Mouse (Mus musculus) hindbrain, embryonic 14.5 days (tissue): ENCODE measurements at regions not wholly inside any gene's neighbourhood (a gene's known extent, or its start where the extent isn't known, plus 50 kb on each side); places are given as distances from the start of the nearest gene placed in this dataset.
A peak's percentile ranks its signal among the peaks of the same experiment; 100 is the strongest.

Experiments
- ATAC-seq: fragments of 200-750 bp; cut with Nextera tagmentation; 2 replicates; pipeline ENCODE4 v1.8.0; 2017; ENCODE audit warnings: moderate number of reproducible peaks, mild to moderate bottlenecking, moderate TSS enrichment, moderate library complexity; ENCODE audit not compliant: low FRiP score
- DNase-seq: peaks from one replicate; pipeline ENCODE4 v3.0.0-alpha.2; 2015; ENCODE audit warnings: low spot score
- H3K27ac ChIP-seq: fragments of 300-500 bp; sonication (generic); 2 replicates; pipeline ENCODE4 v1.5.1; 2014; ENCODE audit warnings: mild to moderate bottlenecking, moderate library complexity
- H3K27me3 ChIP-seq: fragments of 300-500 bp; sonication (generic); 2 replicates; pipeline ENCODE4 v1.6.1; 2014; ENCODE audit warnings: mild to moderate bottlenecking, low read length, mixed read lengths; ENCODE audit not compliant: control insufficient read depth, insufficient read depth
- H3K36me3 ChIP-seq: fragments of 300-500 bp; sonication (generic); replicated peaks from 2 replicates; pipeline ENCODE4 v1.6.1; 2014; ENCODE audit not compliant: control insufficient read depth, insufficient read depth
- H3K4me1 ChIP-seq: fragments of 300-500 bp; sonication (generic); replicated peaks from 2 replicates; pipeline ENCODE4 v1.6.1; 2014; ENCODE audit warnings: antibody characterized with exemption, low read length, mixed read lengths; ENCODE audit not compliant: control insufficient read depth, insufficient read depth
- H3K4me2 ChIP-seq: fragments of 300-500 bp; sonication (generic); replicated peaks from 2 replicates; pipeline ENCODE4 v1.6.1; 2014; ENCODE audit warnings: mild to moderate bottlenecking, moderate library complexity
- H3K4me3 ChIP-seq: fragments of 300-500 bp; sonication (generic); replicated peaks from 2 replicates; pipeline ENCODE4 v1.5.1; 2014; ENCODE audit warnings: mild to moderate bottlenecking, low read length
- H3K9ac ChIP-seq: fragments of 300-500 bp; sonication (generic); 2 replicates; pipeline ENCODE4 v1.6.1; 2014
- H3K9me3 ChIP-seq: fragments of 300-500 bp; sonication (generic); 2 replicates; pipeline ENCODE4 v1.6.1; 2016; ENCODE audit warnings: low read length; ENCODE audit not compliant: control insufficient read depth
- WGBS: fragments of 180-500 bp; shearing (Covaris S2); extraction: QIAGEN DNeasy Blood & Tissue Kit; methylation state at CpG from one replicate; pipeline ENCODE4 v1.1.7; 2014; 5-methylcytosine and 5-hydroxymethylcytosine counted together

GRCm38 (mm10) chr11:19521721-19522120, 402.5 kb upstream of the Spred2 start:
- Histone ChIP-seq H3K9me3 (no peaks in the 10 kb centered on the region), H3K27me3 (no peaks in the 10 kb centered on the region), H3K4me3 (no peak overlapping the region), H3K4me2 (no peak overlapping the region), H3K9ac (no peak overlapping the region), H3K36me3 (no peaks in the 10 kb centered on the region), H3K4me1 (peaks cover 6% of the 10 kb centered on the region; the same call in 1 of the 2 replicates), H3K27ac (no peak overlapping the region)
- DNase-seq (no peak), ATAC-seq (no peak)
- WGBS: 86% methylated on average over 3 of the region's 3 CpGs

GRCm38 (mm10) chr11:19523853-19524487, 400.2 kb upstream of the Spred2 start:
- Histone ChIP-seq H3K4me3 (no peak overlapping the region), H3K9ac (no peak overlapping the region), H3K27ac (peak overlapping the region; percentile 33; the same call in 1 of the 2 replicates), H3K4me1 (peaks cover 10% of the 10 kb centered on the region), H3K36me3 (no peaks in the 10 kb centered on the region), H3K27me3 (no peaks in the 10 kb centered on the region), H3K4me2 (no peak overlapping the region), H3K9me3 (no peaks in the 10 kb centered on the region)
- ATAC-seq (peak; percentile 93), DNase-seq (no peak)
- 13% methylated on average over 6 of the region's 6 CpGs for WGBS

GRCm38 (mm10) chr11:19529126-19529525, 395.0 kb upstream of the Spred2 start:
- no peaks in the 10 kb centered on the region for H3K36me3 ChIP-seq
- WGBS: 11% methylated on average over 5 of the region's 5 CpGs
- H3K27me3 ChIP-seq: no peaks in the 10 kb centered on the region
- peaks cover 44% of the 10 kb centered on the region for H3K4me1 ChIP-seq
- no peak overlapping the region for H3K4me3 ChIP-seq
- no peaks in the 10 kb centered on the region for H3K9me3 ChIP-seq
- DNase-seq (peak; percentile 57), ATAC-seq (peak; percentile 63)
- peak overlapping the region; percentile 49; the same call in 1 of the 2 replicates for H3K27ac ChIP-seq
- H3K9ac ChIP-seq: no peak overlapping the region
- 0 out of 2 replicates have a peak overlapping the region, but pooled peaks have one; percentile 1 for H3K4me2 ChIP-seq

GRCm38 (mm10) chr11:19530652-19531051, 393.5 kb upstream of the Spred2 start:
- ATAC-seq: peak; percentile 52
- WGBS: 36% methylated on average over 3 of the region's 3 CpGs

GRCm38 (mm10) chr11:19531255-19532003, 392.7 kb upstream of the Spred2 start:
- Histone ChIP-seq H3K4me3 (0 out of 2 replicates have a peak overlapping the region, but pooled peaks have one; percentile 7), H3K9me3 (no peaks in the 10 kb centered on the region), H3K27me3 (no peaks in the 10 kb centered on the region), H3K27ac (peak overlapping the region; percentile 66), H3K9ac (peak overlapping the region; percentile 50), H3K4me2 (peak overlapping the region; percentile 43), H3K4me1 (peaks cover 39% of the 10 kb centered on the region), H3K36me3 (no peaks in the 10 kb centered on the region)
- DNase-seq: peak; percentile 53
- ATAC-seq: peak; percentile 71
- 5% methylated on average over 20 of the region's 20 CpGs for WGBS

More at GRCm38 (mm10) chr11:19530652-19531051, 393.5 kb upstream of the Spred2 start:
- H3K9me3 ChIP-seq: no peaks in the 10 kb centered on the region
- no peak overlapping the region for H3K4me3 ChIP-seq
- H3K27ac ChIP-seq: no peak overlapping the region
- no peak for DNase-seq
- H3K4me1 ChIP-seq: peaks cover 39% of the 10 kb centered on the region
- H3K27me3 ChIP-seq: no peaks in the 10 kb centered on the region
- H3K9ac ChIP-seq: no peak overlapping the region
- no peaks in the 10 kb centered on the region for H3K36me3 ChIP-seq
- peak overlapping the region; percentile 43 for H3K4me2 ChIP-seq

GRCm38 (mm10) chr11:19532867-19533266, 391.3 kb upstream of the Spred2 start:
- no peak overlapping the region for H3K4me2 ChIP-seq
- H3K4me3 ChIP-seq: no peak overlapping the region
- H3K9ac ChIP-seq: no peak overlapping the region
- H3K27ac ChIP-seq: no peak overlapping the region
- WGBS: 84% methylated on average over 7 of the region's 7 CpGs
- no peak for ATAC-seq
- DNase-seq: no peak
- H3K36me3 ChIP-seq: no peaks in the 10 kb centered on the region
- no peaks in the 10 kb centered on the region for H3K27me3 ChIP-seq
- H3K9me3 ChIP-seq: no peaks in the 10 kb centered on the region
- H3K4me1 ChIP-seq: peaks cover 39% of the 10 kb centered on the region

GRCm38 (mm10) chr11:19533701-19534100, 390.5 kb upstream of the Spred2 start:
- ATAC-seq: no peak
- Histone ChIP-seq H3K27ac (no peak overlapping the region), H3K4me3 (no peak overlapping the region), H3K9me3 (no peaks in the 10 kb centered on the region), H3K4me2 (no peak overlapping the region), H3K9ac (no peak overlapping the region), H3K36me3 (no peaks in the 10 kb centered on the region), H3K4me1 (peaks cover 38% of the 10 kb centered on the region), H3K27me3 (no peaks in the 10 kb centered on the region)
- DNase-seq: no peak
- WGBS: 76% methylated on average over 1 of the region's 1 CpGs

GRCm38 (mm10) chr11:19535215-19535614, 389.0 kb upstream of the Spred2 start:
- H3K4me1 ChIP-seq: peaks cover 25% of the 10 kb centered on the region
- H3K36me3 ChIP-seq: no peaks in the 10 kb centered on the region
- no peaks in the 10 kb centered on the region for H3K9me3 ChIP-seq
- no peak overlapping the region for H3K9ac ChIP-seq
- H3K27ac ChIP-seq: no peak overlapping the region
- H3K4me3 ChIP-seq: no peak overlapping the region
- H3K27me3 ChIP-seq: no peaks in the 10 kb centered on the region
- no peak for ATAC-seq
- DNase-seq: no peak
- WGBS: 61% methylated on average over 1 of the region's 1 CpGs
- H3K4me2 ChIP-seq: no peak overlapping the region

- no peak for DNase-seq
- H3K27me3 ChIP-seq: no peaks in the 10 kb centered on the region
- WGBS: 67% methylated on average over 4 of the region's 4 CpGs
- H3K27ac ChIP-seq: no peak overlapping the region
- H3K36me3 ChIP-seq: no peaks in the 10 kb centered on the region
- no peak overlapping the region for H3K4me3 ChIP-seq
- no peak overlapping the region for H3K9ac ChIP-seq
- no peak overlapping the region for H3K4me2 ChIP-seq
- no peaks in the 10 kb centered on the region for H3K4me1 ChIP-seq
- H3K9me3 ChIP-seq: no peaks in the 10 kb centered on the region
- no peak for ATAC-seq
These were observed 377.9 kb upstream of the Spred2 start for GRCm38 (mm10) chr11:19546226-19546625.
